Mouse (Mus musculus) bone marrow macrophage, adult 2 months (primary cell): ENCODE results near the gene Rps19. TPM values are rescaled to one million over a fixed set of nuclear protein-coding genes. Genes with fewer than 3 reads are reported as not detected.
A peak's percentile ranks its signal among the peaks of the same experiment; 100 is the strongest.
"Not testable (repeated sequence)": the region's sequence is repeated elsewhere in the genome, so short reads cannot be mapped to it uniquely, and the experiment has no call there.

ENCODE experiments used
- H3K27ac ChIP-seq: 2 replicates; pipeline ENCODE4 v1.5.1; 2012; ENCODE audit warnings: low read depth, low read length; ENCODE audit not compliant: insufficient read depth
- H3K4me1 ChIP-seq: 2 replicates; pipeline ENCODE4 v1.6.1; 2012; ENCODE audit warnings: low read length; ENCODE audit not compliant: control insufficient read depth, insufficient read depth
- H3K4me3 ChIP-seq: 2 replicates; pipeline ENCODE4 v1.5.1; 2012; ENCODE audit warnings: mild to moderate bottlenecking, low read length, moderate library complexity; ENCODE audit not compliant: insufficient read depth
- CTCF ChIP-seq: IDR thresholded peaks from 2 replicates; pipeline ENCODE4 v1.5.1; 2012; ENCODE audit warnings: low read depth, mild to moderate bottlenecking, low read length, moderate library complexity
- POLR2A ChIP-seq: IDR thresholded peaks from 2 replicates; pipeline ENCODE4 v1.6.1; 2012; ENCODE audit warnings: mild to moderate bottlenecking, low read depth, low read length, borderline replicate concordance
- polyA plus RNA-seq: library from polyadenylated mRNA; stranded (reverse); fragments of >200 nt; gene quantifications from 2 replicates; pipeline ENCODE4 v1.2.4, GENCODE M21; 2012; ENCODE audit not compliant: missing spikeins, insufficient read depth, insufficient read length

The Rps19 gene
- 1,580 and 1,635 TPM in 2 replicates for polyA plus RNA-seq

DNA sequence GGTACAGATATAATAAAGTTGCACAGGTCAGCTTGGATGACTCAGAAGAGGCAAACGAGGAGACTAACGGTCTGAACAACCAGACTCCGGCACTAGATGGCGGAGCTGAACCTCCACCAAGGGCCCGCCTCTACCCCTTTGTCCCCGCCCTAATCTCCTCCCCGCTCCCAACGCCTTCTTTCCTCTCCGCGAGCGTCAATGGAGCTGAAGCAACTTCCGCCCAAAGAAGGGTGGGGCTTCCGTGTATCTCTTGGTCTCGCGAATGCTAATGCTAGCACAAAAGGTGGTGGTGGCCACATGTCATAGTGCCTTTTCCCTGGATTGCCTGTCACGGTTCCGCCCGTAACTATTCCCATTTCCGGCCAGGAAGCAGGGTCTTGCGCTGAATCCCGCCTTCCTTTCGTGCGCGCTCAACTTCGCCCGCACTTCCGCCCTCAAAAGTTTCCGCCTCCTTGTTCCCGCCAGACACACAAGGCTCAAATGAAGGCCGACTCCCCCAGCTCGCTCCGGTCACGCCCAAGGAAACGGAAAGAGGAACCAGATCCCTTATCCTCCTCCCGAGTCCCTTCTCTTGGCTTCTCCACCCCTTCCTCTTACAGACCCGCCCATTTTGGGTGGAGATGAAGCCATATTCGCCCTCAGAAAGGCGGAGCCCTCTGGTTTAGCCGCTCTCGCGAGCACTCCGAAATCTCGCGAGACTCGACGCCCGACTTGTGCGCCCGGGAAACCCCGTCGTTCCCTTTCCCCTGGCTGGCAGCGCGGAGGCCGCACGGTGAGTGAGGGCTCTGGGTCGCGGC lies at the start of gene Rps19:
Gene Rps19 (plus strand): TSS at position 476 of the 797 bp plus-strand sequence.
- no peak; the same call in 1 of the 2 replicates for TF ChIP-seq POLR2A
- no peak for TF ChIP-seq CTCF
- peak within 1 kb of the TSS; percentile 74 for H3K4me3 ChIP-seq
- peak within 1 kb of the TSS; percentile 93 for H3K27ac ChIP-seq
- H3K4me1 ChIP-seq: 0 out of 2 replicates have a peak, but pooled peaks cover 4% of the 10 kb centered on the region

DNA sequence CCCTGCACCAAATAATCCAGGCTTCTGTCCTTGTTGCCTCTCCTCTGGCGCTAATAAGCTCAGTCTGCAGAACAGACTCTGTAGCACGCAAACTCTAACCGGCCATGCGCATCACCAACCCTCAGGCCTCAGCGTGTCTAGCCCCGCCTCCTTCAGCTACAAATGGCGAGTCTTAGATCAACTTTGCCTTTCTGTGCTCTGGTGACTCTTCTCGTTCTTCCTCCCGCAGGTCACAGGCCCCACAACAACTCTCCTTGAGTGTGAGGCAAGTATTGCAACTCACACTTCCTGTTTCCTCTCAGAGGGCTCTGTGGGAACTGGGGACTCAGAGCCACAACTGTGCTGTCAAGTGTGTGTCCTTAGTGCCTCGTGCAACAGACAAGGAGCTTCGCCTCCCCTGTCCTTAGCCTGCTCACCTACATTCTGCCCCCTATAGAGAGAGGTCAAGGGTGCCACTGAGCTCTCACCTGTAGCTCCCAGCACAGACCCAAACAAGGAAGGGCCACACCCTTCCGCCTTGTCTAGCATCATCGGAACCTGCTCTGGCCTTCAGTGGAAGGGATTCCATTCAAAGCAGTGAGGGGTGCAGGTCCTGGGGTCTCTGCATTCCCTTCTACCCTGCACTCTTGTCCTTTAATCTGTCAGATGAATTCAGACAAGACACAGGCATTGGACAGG lies 45.3 kb upstream of the Rps19 start:
- Histone ChIP-seq H3K4me1 (peaks cover 26% of the 10 kb centered on the region), H3K27ac (peak overlapping the region; percentile 55)
- H3K4me3 ChIP-seq: not testable (repeated sequence)

DNA sequence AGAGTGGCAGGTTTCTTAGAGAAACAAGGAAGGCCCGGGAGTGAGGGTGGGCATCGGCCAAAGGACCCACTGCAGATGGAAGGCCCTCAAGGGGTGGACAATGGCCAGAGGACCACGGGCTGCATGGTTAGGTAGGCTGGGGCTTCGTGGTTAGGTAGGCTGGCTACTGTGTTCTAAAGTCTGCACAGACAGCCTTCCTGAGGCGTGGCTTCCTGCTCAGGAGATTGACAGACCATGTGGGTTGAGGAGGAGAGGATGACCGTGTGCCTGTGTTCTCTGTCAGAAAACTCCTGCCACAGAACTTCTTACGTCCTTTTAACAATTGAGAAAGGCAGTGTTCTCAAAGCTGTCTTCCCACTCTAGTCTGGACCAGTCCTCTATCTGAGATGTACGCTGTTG lies 44.8 kb upstream of the Rps19 start:
- no peak overlapping the region for H3K4me3 ChIP-seq
- 0 out of 2 replicates have a peak overlapping the region, but pooled peaks have one; percentile 32 for H3K27ac ChIP-seq
- TF ChIP-seq POLR2A: no peak
- no peak for TF ChIP-seq CTCF

DNA sequence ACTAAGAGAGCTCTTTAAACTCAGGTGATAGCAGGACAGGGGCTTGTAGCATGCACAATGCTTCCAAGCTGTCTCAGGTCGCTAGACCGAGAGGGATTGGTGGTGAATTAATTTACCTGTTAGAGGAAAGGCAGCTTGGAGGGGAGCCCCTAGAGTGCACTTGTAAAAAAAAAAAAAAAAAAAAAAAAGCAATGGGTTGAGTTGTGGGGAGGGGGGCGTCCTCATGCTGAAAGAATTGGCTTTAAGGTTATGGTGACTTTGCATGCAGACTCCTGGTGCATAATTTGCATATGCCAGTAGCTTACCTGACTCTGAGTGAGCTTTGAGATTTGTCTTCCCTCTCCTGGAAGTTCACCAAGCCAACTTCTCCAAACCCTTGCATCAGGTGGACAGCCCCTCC lies 43.8 kb upstream of the Rps19 start:
- no peak overlapping the region for H3K27ac ChIP-seq
- no peak for TF ChIP-seq CTCF
- TF ChIP-seq POLR2A: no peak
- H3K4me1 ChIP-seq: peaks cover 26% of the 10 kb centered on the region

More for the DNA sequence above, 44.8 kb upstream of the Rps19 start:
- peaks cover 26% of the 10 kb centered on the region for H3K4me1 ChIP-seq

DNA sequence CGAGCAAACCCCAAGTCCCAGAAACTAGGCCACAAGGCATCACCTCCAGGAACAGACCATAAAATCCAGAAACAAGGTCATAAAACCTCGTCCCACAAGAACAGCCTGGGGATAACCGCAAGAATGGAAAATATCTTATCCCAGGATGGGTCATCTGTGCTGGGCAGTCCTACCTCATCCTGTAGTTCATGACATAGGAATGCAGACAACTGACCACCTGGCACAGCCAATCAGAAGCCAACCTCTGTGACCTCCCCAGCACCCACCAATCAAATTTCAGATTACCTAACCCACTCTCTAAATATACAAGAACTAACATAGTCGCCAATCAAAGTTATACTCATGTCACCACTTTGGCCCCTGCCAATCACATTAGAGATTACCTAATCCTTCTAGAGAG lies 43.2 kb upstream of the Rps19 start:
- no peak for TF ChIP-seq CTCF
- Histone ChIP-seq H3K4me3 (no peak overlapping the region), H3K4me1 (peaks cover 30% of the 10 kb centered on the region), H3K27ac (no peak overlapping the region)

More for the DNA sequence above, 43.8 kb upstream of the Rps19 start:
- no peak overlapping the region for H3K4me3 ChIP-seq

DNA sequence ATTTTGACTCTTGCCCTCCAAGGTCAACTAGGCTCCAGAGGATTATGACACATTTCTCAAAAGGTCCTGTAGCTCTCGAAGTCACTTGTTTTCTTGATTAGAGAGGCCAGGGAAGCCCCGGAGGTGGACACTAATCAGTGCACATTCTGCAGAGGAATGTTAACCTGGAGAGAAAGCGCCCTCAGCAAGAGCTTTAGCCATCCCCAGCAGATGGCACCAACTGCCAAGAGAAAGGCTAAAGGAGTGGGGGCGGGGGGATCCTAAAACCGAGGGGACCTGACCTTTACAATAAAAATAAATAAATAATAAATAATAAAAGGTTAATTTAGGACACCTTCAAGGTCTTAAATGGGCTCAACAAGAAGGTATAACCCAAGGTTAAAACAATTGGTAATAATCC lies 40.0 kb upstream of the Rps19 start:
- Histone ChIP-seq H3K27ac (no peak overlapping the region), H3K4me1 (peaks cover 25% of the 10 kb centered on the region), H3K4me3 (no peak overlapping the region)
- TF ChIP-seq POLR2A (no peak), CTCF (no peak)

- peaks cover 31% of the 10 kb centered on the region for H3K4me1 ChIP-seq
Observed at GRCm38 (mm10) chr7:24845181-24845580, 39.0 kb upstream of the Rps19 start.

GRCm38 (mm10) chr7:24845713-24846112 lies 38.5 kb upstream of the Rps19 start:
- Histone ChIP-seq H3K4me1 (peaks cover 31% of the 10 kb centered on the region), H3K27ac (0 out of 2 replicates have a peak overlapping the region, but pooled peaks have one; percentile 21), H3K4me3 (no peak overlapping the region)
- peak; percentile 33 for TF ChIP-seq CTCF
- no peak for TF ChIP-seq POLR2A

More at GRCm38 (mm10) chr7:24845181-24845580, 39.0 kb upstream of the Rps19 start:
- TF ChIP-seq POLR2A: no peak
- no peak for TF ChIP-seq CTCF
- no peak overlapping the region for H3K27ac ChIP-seq
- H3K4me3 ChIP-seq: no peak overlapping the region

DNA sequence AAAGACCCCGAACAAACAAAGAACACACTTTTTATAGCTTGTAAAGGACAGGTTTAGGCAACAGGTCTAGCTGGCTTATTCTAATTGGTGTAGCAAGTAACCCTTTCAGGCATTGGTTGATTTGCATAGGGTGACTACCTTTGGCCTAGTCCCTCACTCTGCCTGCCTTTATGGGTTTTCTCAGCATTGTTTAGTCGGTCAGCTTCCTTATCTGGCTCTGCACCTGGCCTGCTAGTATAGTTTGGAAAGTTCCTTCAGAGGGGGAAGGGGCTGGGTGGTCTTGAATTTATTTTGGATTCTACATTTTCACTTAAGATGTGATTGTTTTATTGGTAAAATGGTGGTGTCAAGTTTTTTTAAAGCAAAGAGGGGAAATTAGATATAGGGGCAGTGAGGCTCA lies 37.6 kb upstream of the Rps19 start:
- not testable (repeated sequence) for H3K27ac ChIP-seq, H3K4me3 ChIP-seq
- peaks cover 31% of the 10 kb centered on the region for H3K4me1 ChIP-seq

DNA sequence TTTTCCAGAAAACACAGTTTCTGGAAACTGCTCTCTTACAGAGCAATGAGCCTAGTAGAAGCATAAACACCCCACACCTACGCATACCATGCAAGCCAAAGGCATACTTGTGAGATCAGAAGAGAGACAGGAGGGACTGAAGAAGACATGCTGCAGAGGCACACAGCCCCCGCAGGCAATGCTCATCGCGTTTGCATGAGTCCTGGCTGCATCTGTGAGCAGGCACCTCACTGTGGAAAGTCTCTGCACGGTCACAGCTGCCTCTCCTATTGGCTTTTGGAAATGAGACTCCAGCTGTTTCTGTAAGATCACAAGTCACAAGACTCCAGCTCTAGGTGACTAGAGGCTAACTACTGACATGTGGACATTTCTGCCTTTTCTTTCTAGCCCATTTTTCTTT lies 34.0 kb upstream of the Rps19 start:
- H3K27ac ChIP-seq: peak overlapping the region; percentile 90
- TF ChIP-seq POLR2A (no peak), CTCF (no peak)
- H3K4me1 ChIP-seq: peaks cover 42% of the 10 kb centered on the region
- H3K4me3 ChIP-seq: peak overlapping the region; percentile 54
